Mouse (Mus musculus) lung, adult 18-20 months (tissue): ENCODE measurements at regions not wholly inside any gene's neighbourhood (a gene's known extent, or its start where the extent isn't known, plus 50 kb on each side); places are given as distances from the start of the nearest gene placed in this dataset.
A peak's percentile ranks its signal among the peaks of the same experiment; 100 is the strongest.

Source experiments
- DNase-seq, 2 experiments: peaks; one replicate each; pipeline ENCODE4 v3.0.0; 2022; ENCODE audit warnings: mixed read lengths in 2 of 2

- DNase-seq, result no peak
These were observed 433.4 kb upstream of the Ptbp2 start for GRCm38 (mm10) chr3:120217710-120218109.

DNA sequence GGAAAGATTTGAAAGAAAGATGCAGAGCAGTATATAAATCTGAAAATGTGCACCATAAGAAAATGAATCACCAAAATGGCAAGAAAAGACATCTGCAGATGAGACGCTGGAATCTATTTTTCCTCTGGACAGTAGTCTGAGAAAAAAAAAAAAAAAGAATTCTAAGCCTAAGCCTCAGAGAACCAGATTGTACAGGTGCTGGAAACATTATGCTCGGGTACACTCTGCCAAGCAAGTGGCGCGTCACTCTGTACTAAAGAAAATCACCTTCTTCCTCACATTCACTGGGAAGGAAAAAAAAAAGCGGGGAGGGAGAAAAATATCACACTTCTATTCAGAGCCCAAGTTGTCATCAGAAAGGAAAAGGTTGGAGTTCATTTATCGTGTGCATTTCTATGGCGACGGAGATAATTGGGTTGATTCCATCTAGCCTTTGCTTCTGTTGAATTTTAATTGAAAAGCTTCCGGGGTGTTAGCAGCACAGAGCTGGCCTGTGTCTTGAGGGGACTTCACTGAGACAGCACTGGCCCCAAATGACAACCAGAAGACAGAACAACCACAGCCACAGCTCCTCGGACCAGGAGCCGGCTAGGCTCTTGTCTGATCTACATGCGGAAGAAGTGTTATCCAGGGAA is 430.5 kb upstream of the Ptbp2 start:
- DNase-seq, result no peak

GRCm38 (mm10) chr3:120199403-120199802 is 415.1 kb upstream of the Ptbp2 start:
- no peak for DNase-seq

DNA sequence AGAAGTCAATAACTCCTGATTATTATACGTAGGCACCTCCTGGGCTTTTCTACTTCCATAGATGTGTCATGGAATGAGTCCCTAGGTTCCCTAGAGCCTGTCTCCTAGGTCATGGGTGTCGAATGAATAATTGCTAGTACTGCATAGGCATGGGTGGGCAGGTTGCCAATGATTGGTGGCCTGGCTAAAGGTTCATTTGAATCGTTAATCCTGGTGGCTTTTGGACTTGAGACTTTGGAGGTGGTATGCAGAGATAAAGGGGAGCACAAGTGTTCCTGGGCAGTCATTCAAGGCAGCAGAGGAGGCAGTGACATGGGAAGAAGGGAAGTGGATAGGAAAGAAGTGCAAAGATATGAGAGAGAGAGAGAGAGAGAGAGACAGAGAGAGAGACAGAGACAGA is 410.2 kb upstream of the Ptbp2 start:
- DNase-seq, result no peak

GRCm38 (mm10) chr3:120192439-120193326 is 408.4 kb upstream of the Ptbp2 start:
- DNase-seq, result peak; percentile 12 to 14

- no peak for DNase-seq
These were observed 405.3 kb upstream of the Ptbp2 start for GRCm38 (mm10) chr3:120189606-120190005.

- DNase-seq, result no peak
These were observed 396.8 kb upstream of the Ptbp2 start for GRCm38 (mm10) chr3:120180931-120181610.

GRCm38 (mm10) chr3:120175632-120176031 is 391.4 kb upstream of the Ptbp2 start:
- DNase-seq, result no peak
